ENCODE assay signal across 13 mouse cellular contexts in genomic region chr9:66181826-66182678, GRCm38 (mm10). TPM values are rescaled to one million over a fixed set of nuclear protein-coding genes. Genes with fewer than 3 reads are reported as not detected.
DNase-seq lines count a peak whose midpoint lies in the region; ATAC-seq lines count a peak whose summit lies in the region.
"Had no signal": no experiment of that assay in that cellular context is flagged by ENCODE, and none has a peak within 500 bp of the region (broad histone marks: within the 10 kb centered on the region; RNA-seq: fewer than 3 reads in every experiment).

No protein-coding gene starts in this region.

- intact Hi-C loops in left cerebral cortex, postnatal 10 days (cut with DNase I): no loop called here

- H3K36me3 ChIP-seq in kidney, embryonic 15.5 days: no peaks in the 10 kb centered on the region
- H3K36me3 ChIP-seq in kidney, embryonic 16.5 days (ENCODE audit: insufficient read depth, low read length): no peaks in the 10 kb centered on the region
- H3K36me3 ChIP-seq: midbrain, embryonic 15.5 days had no signal

- H3K4me1 ChIP-seq in kidney, embryonic 15.5 days: peaks cover 13% of the 10 kb centered on the region
- peaks cover 6% of the 10 kb centered on the region; the same call in 1 of the 2 replicates for H3K4me1 ChIP-seq in kidney, embryonic 16.5 days (ENCODE audit: insufficient read depth, low read length)
- H3K4me1 ChIP-seq: midbrain, embryonic 15.5 days had no signal

- WGBS in kidney, embryonic 15.5 days: 58% methylated on average over 11 of the region's 11 CpGs
- WGBS in kidney, embryonic 16.5 days: 65% methylated on average over 11 of the region's 11 CpGs

- no peak overlapping the region for H3K4me2 ChIP-seq in kidney, embryonic 15.5 days
- no peak overlapping the region for H3K4me2 ChIP-seq in kidney, embryonic 16.5 days (replicated peaks; ENCODE audit: low read depth, low read length)
- H3K4me2 ChIP-seq: midbrain, embryonic 15.5 days had no signal

- peak overlapping the region; percentile 33; the same call in 1 of the 2 replicates for H3K27ac ChIP-seq in kidney, embryonic 15.5 days
- H3K27ac ChIP-seq in kidney, embryonic 16.5 days (ENCODE audit: low read length): no peak overlapping the region
- H3K27ac ChIP-seq: left cerebral cortex, adult 2 months; midbrain, embryonic 15.5 days had no signal

- H3K27me3 ChIP-seq in kidney, embryonic 15.5 days: no peaks in the 10 kb centered on the region
- no peaks in the 10 kb centered on the region for H3K27me3 ChIP-seq in kidney, embryonic 16.5 days (ENCODE audit: insufficient read depth, low read length)
- H3K27me3 ChIP-seq: CH12.LX; midbrain, embryonic 15.5 days had no signal

- H3K4me3 ChIP-seq in kidney, embryonic 15.5 days (replicated peaks): no peak overlapping the region
- H3K4me3 ChIP-seq in kidney, embryonic 16.5 days (ENCODE audit: low read length): no peak overlapping the region
- H3K4me3 ChIP-seq: left cerebral cortex, adult 2 months; midbrain, embryonic 15.5 days had no signal

- H3K9ac ChIP-seq in kidney, embryonic 15.5 days: no peak overlapping the region
- H3K9ac ChIP-seq in kidney, embryonic 16.5 days (replicated peaks; ENCODE audit: low read length): no peak overlapping the region
- H3K9ac ChIP-seq: midbrain, embryonic 15.5 days had no signal

- DNase-seq in kidney, adult 8-10 months: no peak
- peak; percentile 88 for DNase-seq in liver
- peak; percentile 18 to 29 for DNase-seq in spleen, postnatal 14 days (ENCODE audit: low spot score in 2 of 2)
- DNase-seq in left cerebral cortex, postnatal 10 days (ENCODE audit: extremely low spot score in 1 of 2, low spot score in 2 of 2): no peak
- DNase-seq: gastrocnemius, postnatal 10 days; thymus, postnatal 25 days had no signal

- ATAC-seq in kidney, embryonic 15.5 days (replicated peaks; ENCODE audit: low FRiP score): peak; percentile 80; the same call in 1 of the 2 replicates
- ATAC-seq in common myeloid progenitor, adult 5-6 weeks (replicated peaks; ENCODE audit: low read depth, poor library complexity, severe bottlenecking): peak; percentile 83
- no peak for ATAC-seq in frontal cortex, adult (ENCODE audit: low TSS enrichment)
- ATAC-seq in kidney, embryonic 16.5 days (ENCODE audit: low FRiP score, low TSS enrichment): no peak
- ATAC-seq: midbrain, embryonic 15.5 days had no signal

- H3K9me3 ChIP-seq in kidney, embryonic 15.5 days (replicated peaks): no peaks in the 10 kb centered on the region
- H3K9me3 ChIP-seq in kidney, embryonic 16.5 days (ENCODE audit: low read length): no peaks in the 10 kb centered on the region
- H3K9me3 ChIP-seq: midbrain, embryonic 15.5 days had no signal

RNA-seq across cellular contexts. Expression of gene Dapk2, which starts 24.0 kb away (rescaled TPM):
- 4.8 and 6.5 TPM in 2 replicates for polyA plus RNA-seq in kidney, embryonic 15.5 days (2015; fragmentation: Nextera tagmentation; extraction: Ambion mirVana)
- 4.0 and 4.1 TPM in 2 replicates for total RNA-seq in common myeloid progenitor, adult 5-6 weeks (2017)
- polyA plus RNA-seq in kidney, embryonic 16.5 days (2015; fragmentation: Nextera tagmentation; extraction: Ambion mirVana): 4.7 and 4.9 TPM in 2 replicates
- 1 to 10 TPM; 2.1 to 3.2 TPM for total RNA-seq in left cerebral cortex, postnatal 10 days (2021)

RNA-seq across cellular contexts. Expression of gene Ciao2a, which starts 55.6 kb away (rescaled TPM):
- 151 and 165 TPM in 2 replicates for polyA plus RNA-seq in kidney, embryonic 15.5 days (2015; fragmentation: Nextera tagmentation; extraction: Ambion mirVana)
- total RNA-seq in common myeloid progenitor, adult 5-6 weeks (2017): 177 and 182 TPM in 2 replicates
- polyA plus RNA-seq in kidney, embryonic 16.5 days (2015; fragmentation: Nextera tagmentation; extraction: Ambion mirVana): 153 and 155 TPM in 2 replicates
- 10 to 100 TPM; 25.9 to 26.0 TPM for total RNA-seq in left cerebral cortex, postnatal 10 days (2021)

RNA-seq across cellular contexts. Expression of gene Snx1, which starts 55.7 kb away (rescaled TPM):
- 137 and 142 TPM in 2 replicates for polyA plus RNA-seq in kidney, embryonic 15.5 days (2015; fragmentation: Nextera tagmentation; extraction: Ambion mirVana)
- total RNA-seq in common myeloid progenitor, adult 5-6 weeks (2017): 101 and 122 TPM in 2 replicates
- polyA plus RNA-seq in kidney, embryonic 16.5 days (2015; fragmentation: Nextera tagmentation; extraction: Ambion mirVana): 150 and 152 TPM in 2 replicates
- total RNA-seq in left cerebral cortex, postnatal 10 days (2021): 10 to 100 TPM; 43.6 to 44.9 TPM

Comparison
In these comparisons a context has a peak if more than half of its experiments do, and no peak if none do; other contexts are left out.
1. ATAC-seq: peak in kidney, embryonic 15.5 days (single experiment) and common myeloid progenitor, adult 5-6 weeks (single experiment); none in frontal cortex, adult (single experiment) and kidney, embryonic 16.5 days (single experiment).
2. DNase-seq: peak in liver (single experiment) and spleen, postnatal 14 days (2 of 2); none in kidney, adult 8-10 months (0 of 2) and left cerebral cortex, postnatal 10 days (0 of 2).